Mouse (Mus musculus) forebrain, embryonic 10.5 days (tissue): ENCODE results near the gene Tmem44. TPM values are rescaled to one million over a fixed set of nuclear protein-coding genes. Genes with fewer than 3 reads are reported as not detected.

ENCODE experiments used
- DNase-seq: peaks from one replicate; pipeline ENCODE4 v3.0.0-alpha.2; 2017; ENCODE audit warnings: low spot score; ENCODE audit errors: extremely low spot score
- H3K27ac ChIP-seq: fragments of 300-500 bp; sonication (generic); 2 replicates; pipeline ENCODE4 v1.5.1; 2016; ENCODE audit warnings: mild to moderate bottlenecking
- H3K27me3 ChIP-seq: fragments of 300-500 bp; sonication (generic); 2 replicates; pipeline ENCODE4 v1.6.1; 2016; ENCODE audit warnings: mild to moderate bottlenecking; ENCODE audit not compliant: poor library complexity, severe bottlenecking
- H3K36me3 ChIP-seq: fragments of 300-500 bp; sonication (generic); replicated peaks from 2 replicates; pipeline ENCODE4 v1.6.1; 2016; ENCODE audit warnings: mild to moderate bottlenecking, moderate library complexity
- H3K4me1 ChIP-seq: fragments of 300-500 bp; sonication (generic); 2 replicates; pipeline ENCODE4 v1.6.1; 2016
- H3K4me3 ChIP-seq: fragments of 300-500 bp; sonication (generic); 2 replicates; pipeline ENCODE4 v1.5.1; 2016; ENCODE audit warnings: mild to moderate bottlenecking, moderate library complexity
- H3K9me3 ChIP-seq: fragments of 300-500 bp; sonication (generic); 2 replicates; pipeline ENCODE4 v1.6.1; 2016; ENCODE audit warnings: mild to moderate bottlenecking, moderate library complexity
- WGBS: fragments of 180-500 bp; shearing (Covaris S2); methylation state at CpG from one replicate; pipeline ENCODE4 v1.1.7; 2016; 5-methylcytosine and 5-hydroxymethylcytosine counted together
- polyA plus RNA-seq: library from polyadenylated mRNA; unstranded; fragments of >200 nt; fragmentation: Nextera tagmentation; extraction: Ambion mirVana; gene quantifications from 2 replicates; pipeline ENCODE4 v1.2.1, GENCODE M21; 2016

Gene Tmem44
- polyA plus RNA-seq, 1 experiment from 2014 or later, result 19.9 TPM

DNA sequence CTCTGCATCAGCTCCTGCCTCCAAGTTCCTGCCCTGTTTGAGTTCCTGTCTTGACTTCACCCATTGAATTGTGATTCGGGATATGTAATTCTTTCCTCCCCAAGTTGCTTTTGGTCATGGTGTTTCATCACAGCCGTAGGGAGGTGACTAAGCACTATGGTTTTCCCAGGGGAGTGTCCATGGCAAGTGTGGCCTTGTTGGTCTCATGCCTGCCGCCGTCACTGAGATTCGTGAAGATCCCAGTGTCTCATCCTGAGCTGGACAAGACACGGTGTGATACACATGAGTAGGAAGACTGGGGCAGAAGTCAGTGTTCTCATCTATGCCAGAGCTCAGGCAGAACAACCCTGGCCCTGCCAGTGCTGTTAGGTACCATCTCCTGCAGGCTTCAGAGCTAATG is 26.2 kb downstream of the Tmem44 start:
- Histone ChIP-seq H3K9me3 (no peaks in the 10 kb centered on the region), H3K36me3 (peaks cover 44% of the 10 kb centered on the region), H3K4me1 (no peaks in the 10 kb centered on the region), H3K27me3 (no peaks in the 10 kb centered on the region), H3K27ac (no peak overlapping the region), H3K4me3 (no peak overlapping the region)
- DNase-seq, result no peak
- 94% methylated on average over 6 of the region's 6 CpGs for WGBS

DNA sequence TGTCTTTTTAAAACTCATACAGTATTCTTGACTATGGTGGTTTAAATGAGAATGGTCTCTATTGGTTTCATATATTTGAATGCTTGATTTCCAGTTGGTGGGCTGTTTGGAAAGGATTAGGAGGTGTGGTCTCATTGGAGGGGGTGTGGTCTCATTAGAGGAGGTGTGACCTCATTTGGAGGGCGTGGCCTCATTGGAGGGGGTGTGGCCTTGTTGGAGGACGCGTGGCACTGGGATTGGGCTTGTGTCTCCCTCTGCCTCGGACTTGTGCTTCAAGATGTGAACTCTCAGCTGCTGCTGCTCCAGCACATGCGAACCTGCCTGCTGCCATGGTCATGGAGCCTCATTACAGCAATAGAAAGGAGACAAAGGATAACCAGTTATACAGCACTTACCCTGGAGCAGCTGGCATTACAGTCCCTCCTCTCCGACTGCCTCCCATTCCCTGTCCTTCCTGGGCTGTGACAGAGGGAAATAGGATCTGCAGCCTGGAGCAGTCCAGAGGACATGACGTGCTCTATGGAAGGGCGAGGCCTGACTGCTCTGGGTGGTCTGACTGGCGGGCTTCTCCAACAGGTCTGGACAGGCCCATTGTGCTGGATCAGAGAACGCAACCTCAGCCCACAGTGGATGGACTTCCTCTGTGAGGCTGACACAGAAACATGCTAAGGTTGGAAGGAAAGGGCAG is 28.2 kb downstream of the Tmem44 start:
- no peak overlapping the region for H3K27ac ChIP-seq
- no peaks in the 10 kb centered on the region for H3K4me1 ChIP-seq
- no peaks in the 10 kb centered on the region for H3K9me3 ChIP-seq
- H3K27me3 ChIP-seq, result no peaks in the 10 kb centered on the region
- DNase-seq, result no peak
- H3K4me3 ChIP-seq, result no peak overlapping the region
- 68% methylated on average over 10 of the region's 10 CpGs for WGBS
- H3K36me3 ChIP-seq, result peaks cover 33% of the 10 kb centered on the region

DNA sequence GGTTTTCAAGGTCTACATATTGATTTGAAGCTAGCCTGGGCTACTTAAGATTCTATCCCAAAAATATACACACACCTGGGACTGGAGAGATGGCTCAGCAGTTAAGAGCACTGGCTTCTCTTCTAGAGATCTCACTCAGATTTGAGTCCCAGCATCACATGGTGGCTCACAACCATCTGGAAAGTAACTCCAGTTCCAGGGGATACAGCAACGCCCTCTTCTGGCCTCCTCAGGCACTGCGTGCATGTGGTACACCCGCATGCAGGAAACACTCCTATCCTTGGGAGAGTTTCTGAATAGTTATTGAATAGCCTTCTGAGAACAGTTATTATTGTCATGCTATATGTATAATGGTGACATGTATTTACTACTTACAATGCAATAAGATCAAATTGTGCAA is 29.5 kb downstream of the Tmem44 start:
- WGBS, result 52% methylated on average over 3 of the region's 3 CpGs
- Histone ChIP-seq H3K36me3 (peaks cover 34% of the 10 kb centered on the region), H3K9me3 (no peaks in the 10 kb centered on the region), H3K27ac (no peak overlapping the region), H3K27me3 (no peaks in the 10 kb centered on the region), H3K4me1 (no peaks in the 10 kb centered on the region), H3K4me3 (no peak overlapping the region)
- DNase-seq, result no peak

DNA sequence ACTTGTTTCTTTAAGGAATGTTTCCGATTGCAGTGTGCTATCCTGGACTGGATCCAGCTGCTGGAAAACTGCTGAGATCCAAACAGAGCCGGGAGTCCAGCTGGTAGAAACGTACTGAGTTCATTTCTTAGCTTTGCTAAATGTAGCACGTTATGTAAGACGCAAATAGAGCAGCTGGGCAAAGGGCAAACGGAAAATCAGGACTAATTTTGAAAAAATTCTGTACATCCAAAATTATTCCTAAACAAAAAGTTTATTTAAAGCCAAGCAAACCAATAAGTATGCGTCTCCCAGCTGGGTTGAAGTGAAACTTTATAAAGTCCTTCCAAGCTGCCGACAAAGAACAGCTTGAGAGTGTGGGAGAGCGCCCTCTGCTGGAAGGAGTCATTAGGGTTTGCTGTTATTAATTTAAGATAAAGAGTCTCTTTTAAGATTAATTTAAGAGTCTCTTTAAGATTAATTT is 30.2 kb downstream of the Tmem44 start:
- Histone ChIP-seq H3K36me3 (peaks cover 36% of the 10 kb centered on the region), H3K27ac (no peak overlapping the region), H3K4me1 (no peaks in the 10 kb centered on the region), H3K4me3 (no peak overlapping the region), H3K27me3 (no peaks in the 10 kb centered on the region), H3K9me3 (no peaks in the 10 kb centered on the region; the same call in 1 of the 2 replicates)
- DNase-seq, result peak; percentile 63
- WGBS, result 41% methylated on average over 9 of the region's 9 CpGs

DNA sequence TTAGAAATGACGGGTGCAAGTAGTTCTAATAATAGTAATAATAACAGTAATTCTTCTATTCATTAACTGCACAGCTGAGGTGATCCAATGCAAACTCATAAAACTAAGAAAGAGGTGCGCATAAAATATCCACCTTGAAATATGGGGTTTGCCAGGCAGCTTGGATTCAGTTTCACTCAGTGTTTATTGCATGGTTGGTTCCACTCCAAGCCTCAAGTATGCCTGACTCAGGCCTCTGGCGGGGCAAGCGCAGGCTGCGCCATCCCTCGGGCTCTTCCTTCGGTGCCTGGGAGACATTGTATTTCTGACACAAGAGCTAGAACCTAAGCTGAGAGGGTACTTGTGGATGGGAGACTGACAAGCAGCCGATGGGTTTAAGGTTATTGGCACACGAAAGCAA is 32.0 kb downstream of the Tmem44 start:
- H3K27me3 ChIP-seq, result no peaks in the 10 kb centered on the region
- peaks cover 33% of the 10 kb centered on the region for H3K36me3 ChIP-seq
- no peaks in the 10 kb centered on the region; the same call in 1 of the 2 replicates for H3K9me3 ChIP-seq
- no peak overlapping the region for H3K4me3 ChIP-seq
- no peaks in the 10 kb centered on the region for H3K4me1 ChIP-seq
- no peak for DNase-seq
- 86% methylated on average over 9 of the region's 9 CpGs for WGBS
- no peak overlapping the region for H3K27ac ChIP-seq

DNA sequence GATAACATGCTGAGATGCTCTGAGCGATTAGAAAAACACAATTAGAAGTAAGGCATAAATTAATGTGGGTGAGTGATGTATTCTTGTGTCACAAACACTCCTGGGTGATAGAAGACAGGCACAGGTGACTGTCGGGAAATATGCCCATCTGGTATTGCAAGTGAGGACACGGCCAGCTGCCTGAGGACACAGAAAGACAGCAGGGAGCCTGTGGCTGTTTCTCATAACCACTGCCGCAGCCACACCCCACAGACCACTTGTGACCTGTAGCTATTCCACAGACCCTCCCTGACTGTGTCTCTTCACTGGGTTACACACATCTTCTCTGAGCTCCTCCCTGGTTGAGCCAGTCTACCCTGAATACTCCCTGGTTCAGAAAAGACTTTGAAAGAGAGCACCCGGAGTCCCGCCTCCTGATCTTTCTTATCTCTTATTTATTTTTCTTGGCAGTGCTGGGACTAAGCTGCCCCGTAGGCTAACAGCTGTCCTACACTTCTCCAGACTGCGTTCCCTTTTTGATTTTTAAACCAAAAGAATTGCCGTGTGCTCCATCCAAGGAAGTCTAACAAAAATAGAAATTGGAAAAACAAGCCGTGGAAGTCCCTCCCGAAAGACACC is 32.9 kb downstream of the Tmem44 start:
- H3K27ac ChIP-seq, result no peak overlapping the region
- peaks cover 31% of the 10 kb centered on the region for H3K36me3 ChIP-seq
- H3K27me3 ChIP-seq, result no peaks in the 10 kb centered on the region
- H3K9me3 ChIP-seq, result no peaks in the 10 kb centered on the region; the same call in 1 of the 2 replicates
- 77% methylated on average over 11 of the region's 11 CpGs for WGBS
- no peak overlapping the region for H3K4me3 ChIP-seq
- H3K4me1 ChIP-seq, result peaks cover 2% of the 10 kb centered on the region; the same call in 1 of the 2 replicates
- DNase-seq, result no peak

DNA sequence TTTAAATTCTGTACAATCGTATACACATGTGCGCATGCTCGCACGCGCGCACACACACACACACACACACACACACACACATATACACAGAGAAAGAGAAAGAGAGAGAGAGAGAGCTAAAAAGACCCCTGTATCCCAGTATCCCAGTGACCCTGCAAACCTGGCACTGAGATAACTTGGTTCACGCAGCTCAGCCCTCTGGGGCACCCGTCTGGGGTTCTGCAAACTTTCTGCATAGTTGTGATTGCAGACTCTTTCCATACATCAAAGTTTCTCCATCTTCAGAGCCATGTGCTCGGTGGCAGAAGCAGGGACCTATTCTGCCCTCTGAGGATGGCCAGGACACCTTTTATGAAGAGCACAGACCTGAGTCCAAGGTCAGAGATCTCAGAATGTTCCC is 33.6 kb downstream of the Tmem44 start:
- Histone ChIP-seq H3K36me3 (peaks cover 23% of the 10 kb centered on the region; the same call in 1 of the 2 replicates), H3K4me3 (no peak overlapping the region), H3K27me3 (no peaks in the 10 kb centered on the region), H3K9me3 (no peaks in the 10 kb centered on the region; the same call in 1 of the 2 replicates), H3K4me1 (peaks cover 10% of the 10 kb centered on the region), H3K27ac (no peak overlapping the region)
- 96% methylated on average over 9 of the region's 9 CpGs for WGBS
- no peak for DNase-seq

DNA sequence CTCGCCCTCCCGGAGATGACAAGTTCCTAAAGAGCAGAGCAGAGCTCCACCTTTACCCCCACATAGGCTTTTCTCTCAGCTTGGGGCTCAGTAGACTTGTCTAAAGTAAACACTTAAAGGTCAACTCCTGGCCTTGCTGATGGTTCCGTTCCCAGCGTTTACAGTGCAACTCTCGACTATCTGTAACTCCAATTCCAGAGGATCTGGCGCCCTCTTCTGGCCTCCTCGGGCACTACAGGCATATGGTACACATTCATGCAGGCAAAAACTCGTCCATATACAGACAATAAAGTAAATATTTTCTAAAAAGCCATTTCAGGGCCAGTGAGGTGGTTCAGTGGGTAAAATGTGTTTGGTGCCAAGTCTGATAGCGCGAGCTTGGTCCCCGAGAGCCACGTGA is 35.2 kb downstream of the Tmem44 start:
- 67% methylated on average over 12 of the region's 12 CpGs for WGBS
- H3K27ac ChIP-seq, result no peak overlapping the region
- H3K4me1 ChIP-seq, result peaks cover 22% of the 10 kb centered on the region
- H3K36me3 ChIP-seq, result peaks cover 23% of the 10 kb centered on the region; the same call in 1 of the 2 replicates
- H3K9me3 ChIP-seq, result no peaks in the 10 kb centered on the region; the same call in 1 of the 2 replicates
- H3K27me3 ChIP-seq, result no peaks in the 10 kb centered on the region
- no peak for DNase-seq
- no peak overlapping the region for H3K4me3 ChIP-seq

DNA sequence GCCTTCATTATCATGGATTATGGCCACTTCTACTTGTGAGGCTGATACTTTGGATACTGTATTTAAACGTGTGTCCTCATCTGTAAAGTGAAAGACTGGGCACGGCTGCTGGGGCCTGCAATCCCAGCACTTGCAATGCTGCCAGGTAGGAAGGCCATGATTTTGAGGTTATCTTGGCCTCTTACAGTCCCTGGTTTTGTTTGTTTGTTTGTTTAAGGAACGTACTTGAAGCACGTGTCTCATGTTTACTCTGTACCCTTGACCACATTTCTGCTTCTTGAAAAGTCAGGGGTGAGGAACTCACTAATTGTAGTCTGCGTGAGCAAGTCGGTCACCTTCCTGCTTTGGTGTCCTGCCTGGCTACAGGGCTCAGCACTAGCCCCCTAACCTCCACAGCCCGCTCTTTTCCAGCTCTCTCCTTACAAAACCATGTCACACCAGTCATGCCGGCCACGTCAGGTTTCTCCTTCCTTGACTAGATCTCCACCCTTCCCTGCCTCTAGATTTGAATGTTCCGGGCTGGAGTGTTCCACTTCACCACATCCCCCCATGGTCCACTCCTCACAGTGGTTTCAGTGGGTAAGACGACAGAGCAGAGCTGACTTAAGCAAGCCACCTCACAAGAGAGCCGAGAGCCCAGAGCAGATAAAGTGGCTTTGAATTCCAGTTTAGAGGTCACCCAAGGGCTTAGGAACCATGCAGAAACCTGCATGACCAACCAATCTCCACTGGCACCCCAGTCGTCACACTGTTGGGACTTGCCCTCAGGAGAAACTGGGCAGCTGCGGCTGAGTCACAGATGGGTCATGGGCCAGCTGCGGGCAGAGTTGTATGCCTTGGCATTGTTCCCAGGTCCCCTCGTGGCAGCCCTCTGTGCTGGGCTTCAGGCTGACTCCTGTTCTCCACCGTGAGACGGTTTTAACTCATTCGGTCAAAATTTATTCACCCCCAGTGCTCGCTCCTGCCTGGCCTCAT is 37.3 kb downstream of the Tmem44 start:
- 85% methylated on average over 20 of the region's 20 CpGs for WGBS
- Histone ChIP-seq H3K36me3 (peaks cover 23% of the 10 kb centered on the region; the same call in 1 of the 2 replicates), H3K27me3 (0 out of 2 replicates have a peak, but pooled peaks cover 3% of the 10 kb centered on the region), H3K9me3 (no peaks in the 10 kb centered on the region; the same call in 1 of the 2 replicates), H3K4me1 (peaks cover 28% of the 10 kb centered on the region), H3K4me3 (no peak overlapping the region), H3K27ac (no peak overlapping the region)
- DNase-seq, result no peak

DNA sequence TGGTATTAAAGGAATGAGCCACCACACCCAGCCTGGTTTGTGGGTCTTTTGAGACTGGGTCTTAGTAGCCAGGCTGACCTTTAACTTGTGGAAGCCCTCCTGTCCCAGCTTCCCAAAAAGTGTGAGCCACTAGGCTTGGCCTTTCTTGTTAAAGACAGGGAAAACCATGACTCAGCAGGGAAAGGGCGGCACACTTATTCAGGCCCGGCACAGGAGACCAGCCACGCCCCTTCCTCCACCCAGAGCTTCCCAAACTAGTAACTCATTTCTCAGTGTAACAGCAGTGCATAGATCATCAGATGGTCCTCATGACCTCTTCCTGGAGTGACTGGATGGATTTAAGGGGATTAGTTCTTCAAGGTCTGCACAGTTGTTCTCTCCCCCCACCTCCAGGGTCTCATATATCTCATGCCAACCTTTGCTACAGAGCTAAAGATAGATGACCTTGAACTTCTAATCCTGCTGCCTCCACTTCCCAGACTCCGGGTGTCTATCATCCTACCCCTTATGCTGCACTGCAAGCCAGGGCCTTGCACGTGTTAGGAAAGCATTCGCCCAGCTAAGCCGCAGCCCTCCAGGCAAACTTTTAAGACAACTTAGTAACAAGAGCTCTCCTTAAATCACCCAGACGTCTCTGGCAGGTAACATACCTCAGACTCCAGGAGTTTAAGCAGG is 38.1 kb downstream of the Tmem44 start:
- no peak for DNase-seq
- H3K27ac ChIP-seq, result no peak overlapping the region
- H3K4me1 ChIP-seq, result peaks cover 28% of the 10 kb centered on the region
- H3K4me3 ChIP-seq, result no peak overlapping the region
- peaks cover 23% of the 10 kb centered on the region; the same call in 1 of the 2 replicates for H3K36me3 ChIP-seq
- 0 out of 2 replicates have a peak, but pooled peaks cover 3% of the 10 kb centered on the region for H3K27me3 ChIP-seq
- 55% methylated on average over 8 of the region's 8 CpGs for WGBS
- H3K9me3 ChIP-seq, result no peaks in the 10 kb centered on the region; the same call in 1 of the 2 replicates

DNA sequence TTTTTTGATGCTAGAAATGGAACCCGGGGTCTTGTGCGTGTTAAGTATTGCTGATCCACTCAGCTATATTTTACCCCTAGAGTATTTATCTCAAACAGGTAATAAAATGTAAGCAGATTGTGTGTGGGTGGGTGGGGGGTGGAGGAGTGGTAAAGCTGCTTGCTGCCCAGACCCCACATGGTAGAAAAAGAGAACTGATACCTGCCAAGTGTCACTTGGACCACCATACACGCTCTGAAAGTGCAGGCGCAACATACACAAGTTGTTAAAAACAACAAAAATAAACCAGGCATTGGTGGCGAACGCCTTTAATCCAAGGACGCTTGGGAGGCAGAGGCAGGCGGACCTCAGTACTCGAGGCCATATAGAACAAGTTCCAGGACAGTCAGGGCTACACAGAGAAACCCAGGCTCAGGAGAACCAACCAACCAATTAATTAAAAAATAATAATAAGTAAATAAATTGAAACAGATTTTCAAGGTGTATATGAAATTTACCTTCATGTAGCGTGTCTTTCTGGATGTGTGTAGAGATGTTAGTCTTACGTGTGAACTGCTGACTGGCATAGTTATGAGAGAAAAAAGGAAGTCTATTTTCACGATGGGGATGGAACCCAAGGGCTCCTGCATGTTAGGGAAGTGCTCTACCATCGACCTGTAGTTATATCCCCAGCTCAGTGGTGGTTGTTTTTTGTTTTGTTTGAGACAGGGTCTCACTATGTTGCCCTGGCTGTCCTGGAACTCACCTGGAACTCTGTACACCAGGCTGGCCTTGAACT is 38.9 kb downstream of the Tmem44 start:
- H3K4me1 ChIP-seq, result peaks cover 28% of the 10 kb centered on the region
- H3K27ac ChIP-seq, result peak overlapping the region; percentile 95; the same call in 1 of the 2 replicates
- no peak for DNase-seq

More for the DNA sequence above, 38.9 kb downstream of the Tmem44 start:
- H3K36me3 ChIP-seq, result peaks cover 21% of the 10 kb centered on the region; the same call in 1 of the 2 replicates
- H3K27me3 ChIP-seq, result 0 out of 2 replicates have a peak, but pooled peaks cover 3% of the 10 kb centered on the region
- WGBS, result 84% methylated on average over 13 of the region's 13 CpGs
- H3K9me3 ChIP-seq, result no peaks in the 10 kb centered on the region; the same call in 1 of the 2 replicates
- H3K4me3 ChIP-seq, result peak overlapping the region; percentile 68
